Mouse (Mus musculus): ENCODE measurements around the gene Pard3b. TPM values are rescaled to one million over a fixed set of nuclear protein-coding genes. Genes with fewer than 3 reads are reported as not detected.

Gene Pard3b
- polyA plus RNA-seq, 1 experiment: 0.71 TPM

GRCm38 (mm10) chr1:62636906-62637673 lies 998.5 kb downstream of the Pard3b start:
- Histone ChIP-seq H3K27me3 (ENCODE audit: control insufficient read depth, insufficient read depth, low read length) (no peaks in the 10 kb centered on the region), H3K36me3 (ENCODE audit: control insufficient read depth, insufficient read depth, low read length) (no peaks in the 10 kb centered on the region), H3K27ac (ENCODE audit: control insufficient read depth, insufficient read depth, low read length) (no peak overlapping the region), H3K4me3 (ENCODE audit: control insufficient read depth, insufficient read depth, low read length) (no peak overlapping the region), H3K4me1 (replicated peaks; ENCODE audit: control insufficient read depth, insufficient read depth, low read length) (no peaks in the 10 kb centered on the region; the same call in 1 of the 2 replicates)
- 94% methylated on average over 6 of the region's 6 CpGs for WGBS
- no peak for DNase-seq
- TF ChIP-seq CTCF (IDR thresholded peaks at IDR 0.05; ENCODE audit: borderline replicate concordance, control insufficient read depth, extremely low read depth, insufficient read depth, low read length, poor library complexity): no peak
- no peak for TF ChIP-seq POLR2A (IDR thresholded peaks at IDR 0.05; ENCODE audit: control insufficient read depth, extremely low read depth, insufficient read depth, low read length, poor library complexity)

- TF ChIP-seq POLR2A (IDR thresholded peaks at IDR 0.05; ENCODE audit: control insufficient read depth, extremely low read depth, insufficient read depth, low read length, poor library complexity) (no peak), CTCF (IDR thresholded peaks at IDR 0.05; ENCODE audit: borderline replicate concordance, control insufficient read depth, extremely low read depth, insufficient read depth, low read length, poor library complexity) (no peak)
- Histone ChIP-seq H3K4me1 (replicated peaks; ENCODE audit: control insufficient read depth, insufficient read depth, low read length) (no peaks in the 10 kb centered on the region; the same call in 1 of the 2 replicates), H3K27ac (ENCODE audit: control insufficient read depth, insufficient read depth, low read length) (no peak overlapping the region), H3K4me3 (ENCODE audit: control insufficient read depth, insufficient read depth, low read length) (no peak overlapping the region), H3K27me3 (ENCODE audit: control insufficient read depth, insufficient read depth, low read length) (no peaks in the 10 kb centered on the region), H3K36me3 (ENCODE audit: control insufficient read depth, insufficient read depth, low read length) (no peaks in the 10 kb centered on the region)
- DNase-seq: no peak
- 38% methylated on average over 11 of the region's 11 CpGs for WGBS
These were observed 1000.4 kb downstream of the Pard3b start for GRCm38 (mm10) chr1:62639012-62639411.

GRCm38 (mm10) chr1:62639440-62639839 lies 1000.8 kb downstream of the Pard3b start:
- DNase-seq: no peak
- Histone ChIP-seq H3K4me3 (ENCODE audit: control insufficient read depth, insufficient read depth, low read length) (no peak overlapping the region), H3K4me1 (replicated peaks; ENCODE audit: control insufficient read depth, insufficient read depth, low read length) (no peaks in the 10 kb centered on the region; the same call in 1 of the 2 replicates), H3K36me3 (ENCODE audit: control insufficient read depth, insufficient read depth, low read length) (no peaks in the 10 kb centered on the region), H3K27me3 (ENCODE audit: control insufficient read depth, insufficient read depth, low read length) (no peaks in the 10 kb centered on the region), H3K27ac (ENCODE audit: control insufficient read depth, insufficient read depth, low read length) (no peak overlapping the region)
- TF ChIP-seq CTCF (IDR thresholded peaks at IDR 0.05; ENCODE audit: borderline replicate concordance, control insufficient read depth, extremely low read depth, insufficient read depth, low read length, poor library complexity) (no peak), POLR2A (IDR thresholded peaks at IDR 0.05; ENCODE audit: control insufficient read depth, extremely low read depth, insufficient read depth, low read length, poor library complexity) (no peak)
- 75% methylated on average over 4 of the region's 4 CpGs for WGBS

- WGBS: 93% methylated on average over 8 of the region's 8 CpGs
These were observed 1006.1 kb downstream of the Pard3b start for GRCm38 (mm10) chr1:62644631-62645278.

GRCm38 (mm10) chr1:62646812-62647211 lies 1008.2 kb downstream of the Pard3b start:
- H3K4me1 ChIP-seq (replicated peaks; ENCODE audit: control insufficient read depth, insufficient read depth, low read length): no peaks in the 10 kb centered on the region

More at GRCm38 (mm10) chr1:62644631-62645278, 1006.1 kb downstream of the Pard3b start:
- TF ChIP-seq CTCF (IDR thresholded peaks at IDR 0.05; ENCODE audit: borderline replicate concordance, control insufficient read depth, extremely low read depth, insufficient read depth, low read length, poor library complexity): no peak
- no peak for TF ChIP-seq POLR2A (IDR thresholded peaks at IDR 0.05; ENCODE audit: control insufficient read depth, extremely low read depth, insufficient read depth, low read length, poor library complexity)
- Histone ChIP-seq H3K27ac (ENCODE audit: control insufficient read depth, insufficient read depth, low read length) (no peak overlapping the region), H3K27me3 (ENCODE audit: control insufficient read depth, insufficient read depth, low read length) (no peaks in the 10 kb centered on the region), H3K4me1 (replicated peaks; ENCODE audit: control insufficient read depth, insufficient read depth, low read length) (no peaks in the 10 kb centered on the region), H3K36me3 (ENCODE audit: control insufficient read depth, insufficient read depth, low read length) (no peaks in the 10 kb centered on the region), H3K4me3 (ENCODE audit: control insufficient read depth, insufficient read depth, low read length) (no peak overlapping the region)
- DNase-seq: no peak

GRCm38 (mm10) chr1:62648116-62648515 lies 1009.5 kb downstream of the Pard3b start:
- no peak for TF ChIP-seq CTCF (IDR thresholded peaks at IDR 0.05; ENCODE audit: borderline replicate concordance, control insufficient read depth, extremely low read depth, insufficient read depth, low read length, poor library complexity)
- Histone ChIP-seq H3K27me3 (ENCODE audit: control insufficient read depth, insufficient read depth, low read length) (no peaks in the 10 kb centered on the region), H3K36me3 (ENCODE audit: control insufficient read depth, insufficient read depth, low read length) (no peaks in the 10 kb centered on the region), H3K27ac (ENCODE audit: control insufficient read depth, insufficient read depth, low read length) (no peak overlapping the region), H3K4me3 (ENCODE audit: control insufficient read depth, insufficient read depth, low read length) (no peak overlapping the region), H3K4me1 (replicated peaks; ENCODE audit: control insufficient read depth, insufficient read depth, low read length) (no peaks in the 10 kb centered on the region)
- DNase-seq: no peak
- 90% methylated on average over 6 of the region's 6 CpGs for WGBS

More at GRCm38 (mm10) chr1:62646812-62647211, 1008.2 kb downstream of the Pard3b start:
- no peaks in the 10 kb centered on the region for H3K36me3 ChIP-seq (ENCODE audit: control insufficient read depth, insufficient read depth, low read length)
- 56% methylated on average over 2 of the region's 2 CpGs for WGBS
- no peaks in the 10 kb centered on the region for H3K27me3 ChIP-seq (ENCODE audit: control insufficient read depth, insufficient read depth, low read length)
- H3K4me3 ChIP-seq (ENCODE audit: control insufficient read depth, insufficient read depth, low read length): no peak overlapping the region
- H3K27ac ChIP-seq (ENCODE audit: control insufficient read depth, insufficient read depth, low read length): no peak overlapping the region
- no peak for TF ChIP-seq POLR2A (IDR thresholded peaks at IDR 0.05; ENCODE audit: control insufficient read depth, extremely low read depth, insufficient read depth, low read length, poor library complexity)
- TF ChIP-seq CTCF (IDR thresholded peaks at IDR 0.05; ENCODE audit: borderline replicate concordance, control insufficient read depth, extremely low read depth, insufficient read depth, low read length, poor library complexity): no peak
- DNase-seq: no peak

All from thymus, adult 2 months (tissue).